Mouse (Mus musculus) hematopoietic stem cell, adult 5-6 weeks (primary cell): ENCODE results near the gene Atp6v1c2. TPM values are rescaled to one million over a fixed set of nuclear protein-coding genes. Genes with fewer than 3 reads are reported as not detected.

Source experiments
- ATAC-seq, 2 experiments: fragments of 125-278 bp in 1 of 2; replicated peaks in 1 of 2; 2 replicates each; pipeline ENCODE4 v1.8.0; 2016 to 2017; ENCODE audit warnings: inconsistent platforms in 2 of 2, mild to moderate bottlenecking in 2 of 2, moderate number of reproducible peaks in 2 of 2, low read depth in 1 of 2, moderate TSS enrichment in 1 of 2; ENCODE audit not compliant: low FRiP score in 2 of 2, poor library complexity in 2 of 2, severe bottlenecking in 2 of 2, insufficient read depth in 1 of 2, low TSS enrichment in 1 of 2
- total RNA-seq: library from RNA; stranded (forward); fragments of 172-1452, 232-1000 nt; gene quantifications from 2 replicates; pipeline ENCODE4 v1.2.3, GENCODE M21; 2017

The Atp6v1c2 gene
- total RNA-seq, 1 experiment from 2014 or later: not detected

DNA sequence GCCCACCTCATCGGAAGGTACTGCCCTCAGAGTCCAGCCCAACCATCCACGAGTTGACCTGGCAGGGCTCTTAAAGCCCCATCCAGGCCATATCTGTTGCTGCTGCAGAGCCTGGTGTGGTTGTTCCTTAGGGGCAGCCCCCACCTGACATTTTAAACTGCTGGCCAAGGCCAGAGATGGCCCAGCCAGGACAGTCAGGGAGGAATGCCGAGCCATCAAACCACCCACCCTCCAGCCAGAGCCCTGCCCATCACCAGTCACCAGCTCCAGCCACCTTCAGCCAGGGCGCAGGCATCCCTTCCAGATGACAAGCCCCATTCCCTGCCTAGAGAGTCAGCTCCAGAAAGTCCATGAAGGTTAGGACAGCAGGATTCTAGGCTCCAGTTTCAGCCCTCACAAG, 40.7 kb downstream of the Atp6v1c2 start:
- peak in 1 of 2 experiments; percentile 27; a peak in 1 of 4 replicates for ATAC-seq

DNA sequence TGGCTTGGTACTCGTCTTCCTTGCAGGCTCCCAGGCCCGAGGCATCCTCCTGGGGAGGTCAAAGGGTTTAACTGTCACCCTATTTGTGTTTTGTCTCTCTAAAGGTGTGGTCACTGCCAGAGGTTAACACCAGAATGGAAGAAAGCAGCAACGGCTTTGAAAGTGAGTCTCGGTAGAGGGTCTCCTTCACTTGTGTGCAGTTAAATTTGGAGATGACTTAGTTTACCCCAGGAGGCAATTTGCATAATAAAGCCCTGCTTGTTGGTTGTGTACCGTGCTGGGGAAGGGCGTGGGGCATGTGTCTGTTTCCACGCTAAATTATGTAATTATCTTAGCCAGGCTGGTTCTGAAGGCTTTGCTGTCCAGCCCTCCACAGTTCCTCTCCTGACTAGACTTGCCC, 55.3 kb downstream of the Atp6v1c2 start:
- ATAC-seq: no peak

DNA sequence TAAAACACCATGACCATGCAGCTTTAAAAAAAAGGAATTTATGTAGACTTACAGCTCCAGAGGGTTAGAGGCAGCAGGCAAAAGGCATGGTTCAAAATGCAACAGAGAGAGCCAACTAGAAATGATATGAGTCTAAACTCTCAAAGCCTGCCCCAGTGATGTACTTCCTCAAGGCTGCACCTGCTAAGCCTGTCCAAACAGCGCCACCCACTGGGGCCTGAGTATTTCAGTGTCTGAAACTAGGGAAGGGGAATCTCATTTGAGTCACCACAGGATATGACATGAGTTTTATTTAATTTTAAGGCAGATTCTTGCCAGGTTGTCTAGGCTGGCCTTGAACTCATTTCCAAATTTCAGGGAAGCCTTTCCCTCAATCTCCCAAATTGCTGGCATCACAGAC, 57.9 kb downstream of the Atp6v1c2 start:
- peak; percentile 18 to 19; a peak in 1 of 4 replicates for ATAC-seq

DNA sequence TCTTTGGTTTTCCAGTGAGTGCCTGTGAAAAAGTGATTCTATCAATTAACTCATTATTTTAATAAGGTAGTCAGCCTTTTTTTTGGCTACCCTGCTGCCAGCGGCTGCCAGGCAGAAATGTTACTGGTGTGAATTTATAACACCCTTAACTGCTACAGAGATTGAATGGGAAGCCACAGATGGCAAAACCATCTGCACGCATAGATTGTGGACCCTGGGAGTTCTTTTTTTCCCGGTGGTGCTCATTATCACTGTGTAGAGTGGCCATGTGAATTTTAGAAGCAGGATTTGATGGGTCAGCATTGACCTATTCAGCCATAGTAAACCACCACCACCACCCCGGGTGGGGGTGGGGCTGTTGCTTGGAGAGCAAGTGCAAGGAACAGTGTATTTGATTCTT, 61.8 kb downstream of the Atp6v1c2 start:
- no peak for ATAC-seq

DNA sequence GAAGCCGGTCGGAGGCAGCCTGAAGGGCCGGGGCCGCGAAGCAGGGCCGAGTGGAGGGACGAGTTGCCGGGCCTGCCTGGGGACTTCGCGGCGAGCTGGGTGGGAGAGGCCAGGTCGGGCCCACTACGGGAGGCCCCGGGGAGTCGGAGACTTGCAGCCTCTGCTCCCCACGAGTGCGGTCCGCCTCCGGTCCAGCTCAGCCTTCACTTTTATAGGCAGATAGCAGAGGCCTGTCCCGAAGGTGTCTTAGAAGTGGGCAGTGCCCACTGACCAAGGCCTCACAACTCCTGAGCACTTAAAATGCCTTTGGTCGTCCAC, 62.5 kb downstream of the Atp6v1c2 start:
- no peak for ATAC-seq

DNA sequence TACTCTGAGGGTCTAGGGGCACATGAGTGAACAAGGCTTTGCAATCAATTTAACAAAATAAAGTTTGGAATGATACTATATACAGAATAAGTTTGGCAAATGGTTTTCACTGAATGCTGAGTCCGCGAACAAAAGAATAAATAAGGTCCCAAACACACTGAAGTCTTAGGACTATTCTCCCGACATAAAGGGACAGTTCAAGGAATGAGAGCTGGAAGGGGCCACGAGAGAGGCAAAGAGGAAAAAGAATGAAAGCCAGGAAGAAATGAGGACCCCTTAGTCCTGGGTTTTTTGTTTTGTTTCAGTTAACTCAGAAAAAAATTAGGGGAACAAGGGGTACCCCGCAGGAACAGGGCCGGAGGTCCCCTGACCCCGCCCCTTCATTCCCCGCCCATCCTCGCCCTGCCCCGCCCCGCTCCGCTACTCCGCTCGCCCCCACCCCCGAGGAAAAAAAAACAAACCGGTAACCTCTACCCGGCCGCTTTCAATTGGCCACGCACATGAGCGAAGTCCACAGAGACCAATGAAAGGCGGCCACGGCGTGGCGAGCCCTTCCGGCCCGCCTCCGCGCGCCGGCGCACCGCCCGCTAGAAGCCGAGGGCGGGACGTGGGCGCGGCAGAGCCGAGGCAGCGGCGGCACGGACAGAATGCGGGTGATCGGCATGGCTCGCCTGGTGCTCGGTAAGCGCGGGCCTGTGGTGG, 63.0 kb downstream of the Atp6v1c2 start, which contains the start of gene Pdia6:
TSS of gene Pdia6 (plus strand) at position 575 of the 702 bp plus-strand sequence.
- peak; percentile 95 to 97 for ATAC-seq

DNA sequence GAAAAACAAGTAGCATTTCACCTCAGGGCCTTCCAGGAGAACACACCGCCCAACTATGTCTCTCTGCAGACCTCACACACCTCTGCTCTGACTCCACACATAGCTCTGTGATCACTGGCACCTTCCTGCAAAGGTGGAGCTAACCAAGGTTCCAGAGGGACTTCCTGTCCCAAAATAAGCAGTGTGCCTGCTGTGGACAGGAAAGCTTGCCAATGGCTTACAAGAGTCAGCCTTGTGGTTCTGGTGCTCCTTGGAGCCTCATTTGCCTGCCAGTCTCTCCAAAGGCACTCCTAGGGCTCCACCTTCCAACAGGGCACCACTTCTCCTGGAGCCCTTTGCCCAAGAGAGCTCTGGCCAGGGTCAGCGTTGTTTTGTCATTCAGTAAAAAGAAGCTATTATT, 64.3 kb downstream of the Atp6v1c2 start:
- ATAC-seq: no peak

DNA sequence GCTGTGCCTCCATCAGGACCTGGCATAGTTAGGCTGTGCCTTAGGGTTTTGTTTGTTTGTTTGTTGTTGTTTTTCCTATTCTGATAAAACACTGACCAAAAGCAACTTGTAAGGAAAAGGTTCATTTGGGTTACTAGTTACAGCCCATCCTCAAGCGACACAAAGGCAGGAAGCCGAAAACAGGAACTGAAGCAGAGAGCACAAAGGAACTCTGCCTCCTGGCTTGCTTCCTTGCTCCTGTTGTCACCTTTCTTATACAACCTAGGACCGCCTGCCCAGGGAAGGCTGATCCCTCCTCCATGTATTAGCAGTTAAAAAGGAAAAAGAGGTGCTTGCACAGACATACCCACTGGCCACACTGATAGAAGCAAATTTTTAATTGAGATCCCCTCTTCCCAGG, 65.3 kb downstream of the Atp6v1c2 start:
- 0 out of 4 replicates have a peak, but pooled peaks of 1 of the 2 experiments have one; percentile 34 for ATAC-seq

DNA sequence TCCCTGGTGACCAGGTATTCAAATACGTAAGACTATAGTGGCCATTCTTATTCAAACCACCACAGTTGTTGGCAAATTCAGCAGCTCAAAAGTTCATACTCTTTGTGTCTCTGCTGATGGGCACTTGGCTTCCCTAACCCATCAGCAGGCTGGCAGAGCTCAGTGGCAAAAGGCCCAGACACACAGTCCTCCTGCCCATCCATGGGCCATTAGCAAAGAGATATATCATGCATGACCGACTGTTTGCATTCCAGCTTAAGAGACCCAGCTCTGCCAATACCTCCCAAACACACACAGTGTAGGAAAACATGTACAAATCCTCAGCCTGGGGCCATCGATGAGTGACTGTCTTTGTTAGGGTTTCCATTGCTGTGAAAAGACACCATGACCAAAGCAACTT, 68.2 kb downstream of the Atp6v1c2 start:
- ATAC-seq: no peak

DNA sequence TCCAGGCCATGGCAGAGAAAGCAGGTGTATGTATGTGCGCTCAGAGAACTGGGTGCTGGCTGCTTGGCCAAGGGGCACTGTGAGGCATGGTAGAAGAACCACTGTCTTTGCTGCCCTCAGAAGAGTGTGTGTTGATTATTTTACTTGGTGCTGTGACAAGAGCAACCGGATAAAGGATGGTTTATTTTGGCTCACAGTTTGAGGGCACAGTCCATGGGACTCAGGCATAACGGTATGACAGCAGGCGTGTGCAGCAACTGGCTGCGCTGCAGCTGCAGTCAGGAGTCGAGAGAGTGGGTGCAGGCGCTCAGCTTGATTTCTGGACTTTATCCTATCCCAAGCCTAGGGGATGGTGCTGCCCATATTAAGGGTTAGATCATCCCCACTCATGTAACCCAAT, 70.7 kb downstream of the Atp6v1c2 start:
- no peak for ATAC-seq

DNA sequence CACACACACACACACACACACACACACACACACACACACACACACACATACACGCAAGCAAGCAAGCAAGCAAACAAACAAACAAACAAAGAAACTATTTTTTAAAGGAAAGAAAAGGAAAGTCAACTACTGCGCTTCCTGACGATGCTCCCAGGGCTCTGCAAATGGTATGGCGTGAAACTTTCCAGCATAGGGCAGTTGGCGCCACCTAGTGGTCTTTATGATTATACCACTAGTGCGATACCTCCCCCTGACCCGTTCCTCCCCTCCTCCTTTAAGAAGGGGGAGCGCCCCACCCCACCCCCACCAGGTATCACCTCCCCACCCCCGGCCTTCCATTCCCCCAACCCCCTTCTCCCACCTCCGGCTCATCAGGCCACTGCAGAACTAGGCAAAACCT, 72.3 kb downstream of the Atp6v1c2 start:
- ATAC-seq: peak; percentile 68 to 74

DNA sequence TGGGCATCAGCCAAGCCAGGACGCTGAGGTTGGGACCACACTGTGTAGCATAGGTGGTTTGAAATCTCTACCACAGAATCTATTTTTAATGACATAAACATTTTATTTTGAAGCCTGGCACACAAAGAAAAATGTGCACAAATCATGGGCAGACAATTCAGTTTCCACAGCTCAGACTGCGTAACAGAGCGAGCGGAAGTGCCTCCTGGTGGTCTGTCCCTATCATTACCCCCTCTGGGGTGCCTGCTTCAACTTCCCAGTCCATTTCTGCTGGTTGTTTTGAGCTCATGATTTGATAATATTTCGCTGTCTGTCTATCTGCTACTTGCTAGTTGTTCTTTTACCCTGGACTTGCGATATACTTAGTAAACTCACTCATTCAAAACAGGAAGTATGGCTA, 73.6 kb downstream of the Atp6v1c2 start:
- no peak; a peak in 1 of 4 replicates for ATAC-seq

DNA sequence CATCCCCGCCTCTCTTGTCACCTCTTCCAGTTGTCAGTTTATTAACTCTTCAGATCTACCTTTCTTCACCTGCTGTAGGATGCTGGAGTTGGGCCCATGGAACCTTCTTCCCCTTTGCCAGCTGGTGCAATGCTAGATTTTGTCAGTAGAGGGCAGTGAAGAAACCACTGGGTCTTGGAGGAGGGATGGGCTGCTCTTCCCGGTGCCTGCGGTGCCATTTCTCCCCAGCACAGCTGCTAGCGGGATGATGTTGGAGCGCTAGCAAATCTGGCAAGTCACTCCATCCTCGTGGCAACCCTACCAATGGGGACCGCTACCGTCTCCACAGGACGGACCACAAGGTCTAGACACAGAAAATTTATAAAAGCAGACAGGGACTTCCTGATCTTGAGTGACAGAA, 76.1 kb downstream of the Atp6v1c2 start:
- peak; percentile 75 to 78 for ATAC-seq

DNA sequence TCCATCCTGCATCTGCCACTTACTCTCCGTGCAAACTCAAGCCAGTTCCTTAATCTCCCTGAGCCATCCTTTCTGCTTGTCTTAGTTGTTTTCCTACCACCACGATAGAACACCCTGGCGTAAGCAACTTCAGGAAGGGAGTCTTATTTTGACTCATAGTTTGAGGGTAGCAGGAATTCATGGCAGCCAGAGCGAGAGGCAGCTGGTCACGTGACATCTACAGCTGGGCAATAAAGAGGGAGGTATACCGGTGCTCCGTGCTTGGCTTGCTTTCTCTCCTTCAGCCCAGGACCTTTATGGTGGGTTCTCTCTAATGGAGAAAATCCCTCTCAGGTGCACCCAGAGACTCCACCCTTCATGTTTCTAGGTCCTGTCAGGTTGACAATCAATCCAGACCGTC, 78.2 kb downstream of the Atp6v1c2 start:
- no peak for ATAC-seq

DNA sequence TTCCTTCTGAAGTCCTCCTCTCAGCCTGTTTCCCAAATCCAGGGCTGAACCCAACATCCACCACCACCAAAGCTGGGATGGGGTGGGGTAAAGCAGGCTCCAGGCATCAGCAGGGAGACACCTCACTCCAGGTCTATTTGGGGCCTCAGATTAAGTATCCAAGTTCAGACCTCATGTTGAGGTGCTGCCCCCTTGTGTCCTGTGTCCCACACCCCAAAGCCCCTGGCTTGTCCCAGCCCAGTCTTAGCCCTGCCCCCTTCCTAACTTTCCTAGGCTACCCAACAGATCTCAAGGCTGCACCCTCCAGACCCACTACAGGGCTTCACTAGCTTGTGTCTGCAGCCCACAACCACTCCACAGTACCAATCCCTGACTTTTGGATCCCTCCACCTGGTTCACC, 87.1 kb downstream of the Atp6v1c2 start:
- ATAC-seq: no peak

DNA sequence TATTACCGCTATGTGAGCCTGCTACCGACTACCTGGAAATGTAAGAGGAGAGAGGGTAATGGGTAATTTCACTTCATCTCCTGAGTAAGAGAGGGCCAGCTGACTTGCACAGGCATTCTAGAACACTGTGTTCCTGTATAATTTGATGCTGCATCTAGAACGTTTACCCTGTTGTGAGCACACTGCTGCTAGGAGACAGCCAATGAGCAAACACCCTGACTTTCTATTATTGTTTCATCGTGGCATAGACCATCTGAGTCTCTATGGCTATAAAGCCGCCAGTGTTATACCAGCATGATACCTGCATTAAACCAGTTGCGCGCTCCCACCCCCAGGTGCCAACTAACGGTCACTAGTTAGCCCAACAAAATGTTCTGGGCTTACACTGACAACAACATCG, 87.5 kb downstream of the Atp6v1c2 start:
- ATAC-seq: no peak

DNA sequence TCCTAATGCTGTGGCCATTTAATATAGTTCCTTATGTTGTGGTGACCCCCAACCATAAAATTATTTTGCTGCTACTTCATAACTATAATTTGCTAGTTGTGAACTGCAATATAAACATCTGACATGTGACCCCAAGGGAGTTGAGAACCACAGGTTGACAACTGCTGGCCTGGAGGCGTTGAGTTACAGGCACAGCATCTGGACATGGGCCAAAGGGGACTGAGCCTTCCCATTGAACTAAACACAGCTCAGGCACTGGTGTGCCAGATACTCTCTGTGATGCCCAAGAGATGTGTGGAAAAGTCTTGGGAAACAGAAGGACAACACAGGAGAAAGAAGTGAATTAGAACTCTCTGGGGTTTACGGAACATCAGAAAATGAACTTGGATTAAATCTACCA, 88.1 kb downstream of the Atp6v1c2 start:
- ATAC-seq: no peak

DNA sequence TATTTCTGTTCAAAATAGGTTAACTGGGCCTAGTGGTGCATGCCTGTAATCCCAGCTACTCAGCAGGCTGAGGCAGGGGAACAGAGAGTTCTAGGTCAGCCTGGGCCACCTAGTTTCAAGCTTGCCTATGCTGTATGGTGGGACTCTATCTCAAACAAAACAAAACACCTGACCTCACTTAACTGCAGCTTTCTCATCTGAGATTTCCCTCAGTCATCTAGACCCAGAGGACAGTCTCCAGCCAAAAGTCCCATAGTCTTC, 89.8 kb downstream of the Atp6v1c2 start:
- ATAC-seq: peak; percentile 48 to 88; a peak in 3 of 4 replicates

DNA sequence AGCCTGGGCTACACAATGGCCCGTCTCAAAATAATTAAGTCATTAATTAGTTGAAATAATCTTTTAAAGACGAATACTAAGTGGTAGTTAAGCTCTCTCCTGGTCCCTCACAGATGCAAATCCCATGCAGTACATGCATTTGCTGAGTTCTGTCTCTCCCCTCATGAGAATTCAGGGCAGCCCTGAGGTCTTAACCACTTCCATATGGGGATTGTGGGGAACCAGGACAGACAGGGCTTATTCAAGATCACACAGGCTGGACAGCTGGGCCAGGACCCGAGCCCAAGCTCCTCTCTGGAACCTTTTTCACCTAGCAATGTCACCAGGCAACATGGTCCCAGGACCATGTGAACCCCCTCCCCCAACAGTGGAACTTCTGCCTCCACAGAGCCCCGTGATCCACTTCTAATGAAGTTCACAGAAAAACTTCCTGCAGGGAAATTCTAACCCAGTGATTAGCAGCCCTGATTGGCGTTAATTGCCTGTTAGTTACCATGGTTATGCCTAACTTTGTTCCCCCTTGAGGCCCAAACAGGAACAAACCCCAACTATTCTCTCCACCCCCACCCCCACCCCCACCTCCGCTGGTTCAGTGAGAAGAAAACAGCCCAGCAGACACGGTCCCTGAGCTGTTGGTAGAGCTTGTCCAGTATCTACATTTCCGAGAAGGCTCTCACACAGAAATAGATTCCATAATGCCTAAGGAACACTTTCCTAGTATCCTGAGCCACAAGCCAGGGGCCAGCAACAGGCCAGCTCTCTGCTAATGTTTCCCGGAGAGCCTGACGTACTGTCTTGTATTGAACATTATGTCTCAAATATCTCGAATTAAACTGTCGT, 90.4 kb downstream of the Atp6v1c2 start:
- peak; percentile 30 to 59; a peak in 2 of 4 replicates for ATAC-seq
